ENCODE assay signal across 20 mouse cellular contexts in the genomic region with DNA sequence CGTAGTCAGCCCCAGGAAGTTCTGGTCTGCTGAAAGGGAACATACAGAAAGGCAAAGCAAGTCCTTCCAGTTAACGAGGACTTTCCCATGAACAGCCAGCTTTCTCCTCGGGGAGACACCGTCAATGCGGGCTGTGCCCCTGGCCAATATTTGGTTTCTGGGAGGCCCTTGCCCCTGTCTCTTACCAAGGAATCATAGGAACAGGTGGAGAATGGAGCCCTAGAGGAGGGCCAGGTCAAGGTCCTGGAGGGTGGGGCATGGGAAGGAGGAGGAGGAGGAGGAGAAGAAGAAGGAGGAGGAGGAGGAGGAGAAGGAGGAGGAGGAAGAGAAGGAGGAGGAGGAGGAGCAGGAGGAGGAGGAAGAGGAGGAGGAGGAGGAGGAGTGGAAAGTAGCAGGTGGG.
DNase-seq lines count a peak whose midpoint lies in the region; ATAC-seq and TF ChIP-seq lines count a peak whose summit lies in the region.
"Had no signal": no experiment of that assay in that cellular context is flagged by ENCODE, and none has a peak within 500 bp of the region (broad histone marks: within the 10 kb centered on the region; RNA-seq: fewer than 3 reads in every experiment).

No protein-coding gene starts in this region.

- H3K27me3 ChIP-seq in intestine, embryonic 15.5 days (replicated peaks), result no peaks in the 10 kb centered on the region
- no peaks in the 10 kb centered on the region for H3K27me3 ChIP-seq in intestine, postnatal 0 days (replicated peaks; ENCODE audit: control insufficient read depth, insufficient read depth, low read length)
- no peaks in the 10 kb centered on the region; the same call in 1 of the 2 replicates for H3K27me3 ChIP-seq in intestine, embryonic 16.5 days (replicated peaks; ENCODE audit: control insufficient read depth, insufficient read depth, low read length)
- H3K27me3 ChIP-seq in small intestine, adult 2 months (ENCODE audit: control insufficient read depth, insufficient read depth, low read length), result no peaks in the 10 kb centered on the region
- no peaks in the 10 kb centered on the region for H3K27me3 ChIP-seq in midbrain, embryonic 14.5 days (ENCODE audit: control insufficient read depth, insufficient read depth, low read length)

- no peaks in the 10 kb centered on the region for H3K9me3 ChIP-seq in intestine, embryonic 15.5 days
- H3K9me3 ChIP-seq in intestine, postnatal 0 days (ENCODE audit: control insufficient read depth), result no peaks in the 10 kb centered on the region
- H3K9me3 ChIP-seq in intestine, embryonic 16.5 days (ENCODE audit: control insufficient read depth, low read length), result no peaks in the 10 kb centered on the region
- no peaks in the 10 kb centered on the region for H3K9me3 ChIP-seq in midbrain, embryonic 14.5 days (ENCODE audit: control insufficient read depth, low read length)

- 0 out of 2 replicates have a peak, but pooled peaks cover 2% of the 10 kb centered on the region for H3K4me1 ChIP-seq in intestine, embryonic 15.5 days (replicated peaks)
- H3K4me1 ChIP-seq in intestine, postnatal 0 days (replicated peaks; ENCODE audit: control insufficient read depth, insufficient read depth, low read length), result no peaks in the 10 kb centered on the region
- no peaks in the 10 kb centered on the region for H3K4me1 ChIP-seq in intestine, embryonic 16.5 days (ENCODE audit: control insufficient read depth, insufficient read depth, low read length)
- peaks cover 10% of the 10 kb centered on the region; the same call in 1 of the 2 replicates for H3K4me1 ChIP-seq in small intestine, adult 2 months (ENCODE audit: control insufficient read depth, insufficient read depth, insufficient read length, low read length)
- 0 out of 2 replicates have a peak, but pooled peaks cover 4% of the 10 kb centered on the region for H3K4me1 ChIP-seq in midbrain, embryonic 14.5 days (ENCODE audit: control insufficient read depth, insufficient read depth, low read length)

- no peak overlapping the region for H3K4me2 ChIP-seq in intestine, embryonic 15.5 days (replicated peaks)
- H3K4me2 ChIP-seq in intestine, postnatal 0 days (replicated peaks; ENCODE audit: low read depth), result no peak overlapping the region
- no peak overlapping the region for H3K4me2 ChIP-seq in intestine, embryonic 16.5 days (ENCODE audit: low read depth, low read length)
- H3K4me2 ChIP-seq in midbrain, embryonic 14.5 days (ENCODE audit: low read length), result no peak overlapping the region

- DNase-seq in midbrain, embryonic 14.5 days, result no peak
- no peak for DNase-seq in spleen, adult 18-20 months
- DNase-seq: adrenal gland, adult 2 months; adrenal gland, adult 8-10 months; adrenal gland, postnatal 10 days; adrenal gland, postnatal 14 days; adrenal gland, postnatal 25 days; adrenal gland, postnatal 36 days; B cell, adult 2 months; cerebellum, adult 11 months; cerebellum, adult 11-12 months; cerebellum, adult 18-20 months had no signal

- no peak for TF ChIP-seq POLR2A in small intestine, adult 2 months (IDR thresholded peaks at IDR 0.05; ENCODE audit: low read depth, low read length)

- H3K9ac ChIP-seq in intestine, embryonic 15.5 days, result no peak overlapping the region
- H3K9ac ChIP-seq in intestine, postnatal 0 days (ENCODE audit: low read depth, low read length), result no peak overlapping the region
- no peak overlapping the region for H3K9ac ChIP-seq in intestine, embryonic 16.5 days (ENCODE audit: low read depth, low read length)
- H3K9ac ChIP-seq in midbrain, embryonic 14.5 days (replicated peaks; ENCODE audit: low read length), result no peak overlapping the region

- ATAC-seq in intestine, embryonic 15.5 days, result peak; percentile 56; the same call in 1 of the 2 replicates
- ATAC-seq in intestine, postnatal 0 days, result no peak
- peak; percentile 53 for ATAC-seq in intestine, embryonic 16.5 days
- no peak for ATAC-seq in midbrain, embryonic 14.5 days (ENCODE audit: low FRiP score, low TSS enrichment)
- ATAC-seq: activated CD4-positive, CD25-positive, alpha-beta regulatory T cell, adult 4 months; CD4-positive, CD25-positive, alpha-beta regulatory T cell, adult 4 months; Patski had no signal

- no peak for TF ChIP-seq CTCF in intestine, postnatal 0 days (IDR thresholded peaks at IDR 0.05; ENCODE audit: low read depth)
- no peak for TF ChIP-seq CTCF in small intestine, adult 2 months (IDR thresholded peaks at IDR 0.05; ENCODE audit: extremely low read depth, insufficient read length, insufficient replicate concordance, low read depth, low read length)

- H3K36me3 ChIP-seq in intestine, embryonic 15.5 days, result no peaks in the 10 kb centered on the region
- H3K36me3 ChIP-seq in intestine, postnatal 0 days (ENCODE audit: control insufficient read depth, insufficient read depth), result no peaks in the 10 kb centered on the region
- H3K36me3 ChIP-seq in intestine, embryonic 16.5 days (ENCODE audit: control insufficient read depth, insufficient read depth, low read length), result no peaks in the 10 kb centered on the region
- no peaks in the 10 kb centered on the region for H3K36me3 ChIP-seq in small intestine, adult 2 months (ENCODE audit: control insufficient read depth, insufficient read depth, low read length)
- no peaks in the 10 kb centered on the region for H3K36me3 ChIP-seq in midbrain, embryonic 14.5 days (ENCODE audit: control insufficient read depth, insufficient read depth, low read length)
- H3K36me3 ChIP-seq: G1E had no signal

- H3K27ac ChIP-seq in intestine, embryonic 15.5 days, result no peak overlapping the region
- H3K27ac ChIP-seq in intestine, postnatal 0 days (ENCODE audit: low read depth, low read length), result no peak overlapping the region
- H3K27ac ChIP-seq in intestine, embryonic 16.5 days (ENCODE audit: low read length), result no peak overlapping the region
- H3K27ac ChIP-seq in small intestine, adult 2 months (ENCODE audit: insufficient read depth, low read depth, low read length), result 0 out of 2 replicates have a peak overlapping the region, but pooled peaks have one; percentile 9
- no peak overlapping the region for H3K27ac ChIP-seq in midbrain, embryonic 14.5 days (replicated peaks; ENCODE audit: low read depth, low read length)

- H3K4me3 ChIP-seq in intestine, embryonic 15.5 days (replicated peaks), result no peak overlapping the region
- no peak overlapping the region for H3K4me3 ChIP-seq in intestine, postnatal 0 days (ENCODE audit: low read depth, low read length)
- no peak overlapping the region for H3K4me3 ChIP-seq in intestine, embryonic 16.5 days (ENCODE audit: low read length)
- H3K4me3 ChIP-seq in small intestine, adult 2 months (ENCODE audit: low read depth, low read length), result no peak overlapping the region
- no peak overlapping the region for H3K4me3 ChIP-seq in midbrain, embryonic 14.5 days (replicated peaks; ENCODE audit: low read depth, low read length)

- 65% methylated on average over 5 of the region's 5 CpGs for WGBS in intestine, embryonic 15.5 days
- 51% methylated on average over 5 of the region's 5 CpGs for WGBS in intestine, postnatal 0 days
- whole genome bisulfite sequencing in intestine, embryonic 16.5 days, result 52% methylated on average over 5 of the region's 5 CpGs
- 30% methylated on average over 5 of the region's 5 CpGs for WGBS in small intestine, adult 2 months
- WGBS in midbrain, embryonic 14.5 days, result 80% methylated on average over 5 of the region's 5 CpGs

Comparison
In these comparisons a context has a peak if more than half of its experiments do, and no peak if none do; other contexts are left out.
1. ATAC-seq: peak in intestine, embryonic 15.5 days (single experiment) and intestine, embryonic 16.5 days (single experiment); none in intestine, postnatal 0 days (single experiment) and midbrain, embryonic 14.5 days (single experiment).